Mouse (Mus musculus): ENCODE data around the gene Dgka. TPM values are rescaled to one million over a fixed set of nuclear protein-coding genes. Genes with fewer than 3 reads are reported as not detected.

Dgka gene
- total RNA-seq (2021) = 1 to 10 TPM; 8.8 to 9.7 TPM
- long read RNA-seq, experiment 1, transcript Dgka-201 (24 exons, 2,834 nt) = major isoform, 9 of 11 reads
- long read RNA-seq, experiment 1, partial matches to known transcripts = 1 of 11 reads
- long read RNA-seq, experiment 1, other reads (novel, unspliced or antisense) = 1 of 11 reads
- long read RNA-seq, experiment 2, transcript Dgka-201 (24 exons, 2,834 nt) = major isoform, 8 of 15 reads
- long read RNA-seq, experiment 2, partial matches to known transcripts = 1 of 15 reads
- long read RNA-seq, experiment 2, other reads (novel, unspliced or antisense) = 6 of 15 reads

DNA sequence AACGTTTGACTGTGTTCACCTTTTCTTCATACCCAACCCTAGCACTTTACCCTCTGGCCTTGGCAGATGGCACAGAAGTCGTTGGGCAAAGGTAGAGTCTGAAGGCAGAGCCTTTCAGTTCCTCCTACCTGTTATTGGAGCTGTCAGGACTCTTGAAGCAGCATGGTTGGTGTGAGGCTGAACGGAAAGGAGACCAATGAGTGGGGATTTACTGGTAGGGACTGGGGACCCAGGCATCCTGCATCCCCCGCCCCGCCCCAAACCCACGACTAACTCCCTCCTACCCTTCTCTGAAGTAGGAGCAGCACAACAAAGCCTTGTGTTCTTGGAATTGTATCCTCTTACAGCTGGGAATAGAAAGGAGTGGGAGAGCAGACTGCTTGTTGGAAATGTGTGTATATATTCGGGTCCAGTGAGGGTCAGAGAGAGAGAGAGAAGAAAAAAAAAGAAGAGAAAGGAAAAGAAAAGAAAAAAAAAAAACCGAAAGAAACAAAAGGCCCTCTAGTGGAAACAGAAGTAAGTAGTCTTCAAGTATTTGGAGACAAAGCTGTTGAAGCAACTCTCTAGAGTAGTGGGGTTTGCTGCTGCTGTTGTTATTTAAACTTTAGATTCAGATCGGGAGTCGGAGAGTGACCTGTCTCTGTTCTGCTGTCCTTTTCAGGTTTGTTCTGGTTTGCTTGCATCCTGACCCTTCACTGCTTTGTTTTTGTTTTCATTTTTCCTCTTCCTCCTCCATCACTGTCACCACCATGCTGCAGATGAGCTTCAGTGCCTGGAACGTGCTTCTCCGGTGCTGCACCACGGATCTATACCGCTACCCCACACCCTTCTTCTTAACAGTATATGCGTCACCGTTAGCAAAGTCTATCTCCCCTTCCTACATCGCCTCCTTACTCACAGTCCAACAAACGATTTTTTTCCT, at the start of gene Dgka:
Gene Dgka, minus strand, starts transcription at position 176 of the 922 bp plus-strand sequence.
- Histone ChIP-seq H3K27ac (peak within 1 kb of the TSS; percentile 96), H3K4me3 (peak within 1 kb of the TSS; percentile 96)
- TF ChIP-seq CTCF (IDR thresholded peaks at IDR 0.05) = peak; percentile 35; the same call in 1 of the 2 replicates
- DNase-seq = no peak
- intact Hi-C loops (cut with DNase I) = no loop called here

DNA sequence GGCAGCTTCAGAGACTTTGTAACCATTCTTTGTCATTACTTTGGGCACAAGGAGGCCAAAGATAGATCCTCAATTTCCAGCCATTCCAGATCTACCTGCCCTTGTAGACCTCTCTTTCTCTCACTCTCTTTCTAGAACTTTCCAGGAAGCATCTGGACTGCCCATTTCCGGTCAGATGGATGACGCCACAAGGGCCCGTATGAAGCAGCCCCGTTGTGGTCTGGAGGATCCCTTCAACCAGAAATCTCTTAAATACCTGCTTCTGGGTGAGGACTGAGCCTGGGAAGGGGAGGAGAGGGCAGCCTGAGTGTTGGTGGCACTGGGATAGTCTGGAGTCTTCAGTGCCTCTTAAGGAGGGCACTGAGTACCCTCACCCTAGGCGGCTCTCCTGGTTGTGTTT, 49.7 kb upstream of the Dgka start:
- no peak overlapping the region for H3K4me3 ChIP-seq
- intact Hi-C loops (cut with DNase I) = no loop called here
- no peak for DNase-seq
- no peak overlapping the region for H3K27ac ChIP-seq
- no peak for TF ChIP-seq CTCF (IDR thresholded peaks at IDR 0.05)

DNA sequence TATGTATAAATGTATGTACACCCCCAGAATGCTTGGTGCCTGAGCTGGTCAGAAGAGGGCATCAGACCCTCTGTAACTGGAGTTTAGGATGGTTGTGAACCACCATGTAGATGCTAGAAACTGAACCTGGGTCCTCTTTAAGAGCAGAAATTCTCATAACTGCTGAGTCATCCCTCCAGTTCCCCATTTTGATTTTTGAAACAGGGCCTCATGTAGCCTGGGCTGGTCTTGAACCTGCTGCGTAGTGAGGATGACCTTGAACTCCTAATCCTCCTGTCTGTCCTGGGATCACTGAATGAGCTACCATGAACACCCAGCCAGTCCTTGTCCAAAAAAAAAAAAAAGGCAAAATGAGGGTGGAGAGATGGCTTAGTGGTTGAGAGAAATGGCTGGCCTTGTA, 48.6 kb upstream of the Dgka start:
- TF ChIP-seq CTCF (IDR thresholded peaks at IDR 0.05) = no peak

GRCm38 (mm10) chr10:128792041-128792440, 47.4 kb upstream of the Dgka start:
- intact Hi-C loops (cut with DNase I) = no loop called here
- Histone ChIP-seq H3K27ac (no peak overlapping the region), H3K4me3 (no peak overlapping the region)
- no peak for DNase-seq
- peak; percentile 5; the same call in 1 of the 2 replicates for TF ChIP-seq CTCF (IDR thresholded peaks at IDR 0.05)

More for the DNA sequence above, 48.6 kb upstream of the Dgka start:
- Histone ChIP-seq H3K27ac (no peak overlapping the region), H3K4me3 (no peak overlapping the region)
- DNase-seq = no peak
- intact Hi-C loops (cut with DNase I) = no loop called here

- no peak for DNase-seq
- H3K27ac ChIP-seq = peak within 1 kb of the TSS; percentile 56
- H3K4me3 ChIP-seq = peak within 1 kb of the TSS; percentile 67
- intact Hi-C loops (cut with DNase I) = no loop called here
- no peak for TF ChIP-seq CTCF (IDR thresholded peaks at IDR 0.05)
Observed at GRCm38 (mm10) chr10:128790398-128791124, 45.9 kb upstream of the Dgka start, which contains the start of gene Mmp19. Mmp19 (plus strand) TSS chr10:128790910.

DNA sequence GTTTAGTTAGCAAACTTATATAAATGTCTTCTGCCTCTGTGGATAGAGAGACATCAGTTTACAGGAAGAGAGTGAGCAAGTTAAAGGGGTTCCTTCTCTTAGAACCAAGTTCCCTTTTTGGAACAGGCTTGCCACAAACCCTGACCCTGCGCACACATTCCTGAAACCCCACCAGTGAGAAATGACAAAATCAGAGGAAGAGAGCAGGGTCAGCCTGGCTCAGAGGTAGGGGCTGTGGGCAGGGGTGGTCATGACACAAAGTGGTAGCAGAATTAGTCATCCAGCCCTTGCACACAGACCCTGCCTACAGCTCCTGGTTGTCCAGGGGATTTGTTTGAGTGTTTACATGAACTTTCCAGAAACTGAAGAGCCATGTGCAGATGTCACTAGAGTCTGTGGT, 35.5 kb upstream of the Dgka start:
- intact Hi-C loops (cut with DNase I) = no loop called here
- DNase-seq = no peak
- peak overlapping the region; percentile 85 for H3K27ac ChIP-seq

GRCm38 (mm10) chr10:128779011-128779795, 34.5 kb upstream of the Dgka start:
- peak; percentile 90 for DNase-seq
- Histone ChIP-seq H3K27ac (peak overlapping the region; percentile 85), H3K4me3 (peak overlapping the region; percentile 50)
- TF ChIP-seq CTCF (IDR thresholded peaks at IDR 0.05) = no peak
- intact Hi-C loops (cut with DNase I) = no loop called here

More for the DNA sequence above, 35.5 kb upstream of the Dgka start:
- TF ChIP-seq CTCF (IDR thresholded peaks at IDR 0.05) = no peak
- H3K4me3 ChIP-seq = no peak overlapping the region

DNA sequence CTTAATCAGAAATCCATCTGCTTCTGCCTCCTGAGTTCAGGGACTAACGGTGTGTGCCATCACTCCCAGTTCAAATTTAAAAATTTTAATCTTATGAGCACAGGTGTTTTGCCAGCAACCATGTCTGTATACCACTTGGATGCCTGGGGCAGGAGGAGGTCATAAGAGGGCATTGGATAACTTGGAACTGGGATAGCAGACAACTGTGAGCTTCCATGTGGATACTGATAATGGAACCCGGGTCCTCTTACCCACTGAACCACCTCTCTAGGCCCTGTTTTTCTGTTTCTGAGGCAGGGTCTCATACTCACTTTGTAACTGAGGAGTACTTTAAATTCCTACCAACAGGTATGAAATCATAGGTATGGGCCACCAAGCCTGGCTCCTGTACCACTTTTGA, 33.8 kb upstream of the Dgka start:
- TF ChIP-seq CTCF (IDR thresholded peaks at IDR 0.05) = no peak
- DNase-seq = no peak
- intact Hi-C loops (cut with DNase I) = no loop called here
- Histone ChIP-seq H3K27ac (peak overlapping the region; percentile 85), H3K4me3 (no peak overlapping the region; the same call in 1 of the 2 replicates)

DNA sequence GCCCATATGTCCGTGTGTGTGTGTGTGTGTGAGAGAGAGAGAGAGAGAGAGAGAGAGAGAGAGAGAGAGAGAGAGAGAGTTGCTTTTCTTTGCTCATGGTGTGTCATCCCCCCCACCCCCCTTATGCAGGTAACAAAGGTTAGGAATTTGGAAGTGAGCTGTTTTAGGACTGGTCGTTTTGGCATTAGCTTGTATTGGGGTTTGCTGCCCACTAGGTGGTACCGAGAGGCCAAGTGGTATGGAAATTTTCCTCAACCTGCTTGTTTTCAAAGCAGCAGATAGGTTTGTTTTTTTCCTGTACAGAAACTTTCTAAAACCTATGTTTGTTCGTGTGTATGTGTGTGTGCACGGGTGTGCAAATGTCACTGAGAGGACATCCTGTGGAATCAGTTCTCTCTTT, 29.0 kb upstream of the Dgka start:
- no peak overlapping the region for H3K27ac ChIP-seq
- no peak overlapping the region for H3K4me3 ChIP-seq
- DNase-seq = no peak
- TF ChIP-seq CTCF (IDR thresholded peaks at IDR 0.05) = peak; percentile 3; the same call in 1 of the 2 replicates
- intact Hi-C loops (cut with DNase I) = no loop called here

DNA sequence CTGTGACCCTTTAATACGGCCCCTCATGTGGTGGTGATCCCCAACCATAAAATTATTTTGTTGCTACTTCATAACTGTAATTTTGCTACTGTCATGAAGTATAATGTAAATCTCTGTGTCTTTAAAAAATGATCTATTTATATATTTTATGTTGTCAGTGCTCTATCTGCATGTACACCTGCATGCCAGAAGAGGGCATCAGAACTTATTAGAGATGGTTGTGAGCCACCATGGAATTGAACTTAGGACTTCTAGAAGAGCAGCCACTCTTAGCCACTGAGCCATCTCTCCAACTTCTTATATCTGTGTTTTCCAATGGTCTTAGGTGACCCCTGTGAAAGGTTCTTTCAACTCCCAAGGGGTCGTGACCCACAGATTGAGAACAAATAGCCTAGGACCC, 28.2 kb upstream of the Dgka start:
- Histone ChIP-seq H3K4me3 (no peak overlapping the region), H3K27ac (no peak overlapping the region)
- no peak for DNase-seq
- intact Hi-C loops (cut with DNase I) = no loop called here
- TF ChIP-seq CTCF (IDR thresholded peaks at IDR 0.05) = peak; percentile 61

DNA sequence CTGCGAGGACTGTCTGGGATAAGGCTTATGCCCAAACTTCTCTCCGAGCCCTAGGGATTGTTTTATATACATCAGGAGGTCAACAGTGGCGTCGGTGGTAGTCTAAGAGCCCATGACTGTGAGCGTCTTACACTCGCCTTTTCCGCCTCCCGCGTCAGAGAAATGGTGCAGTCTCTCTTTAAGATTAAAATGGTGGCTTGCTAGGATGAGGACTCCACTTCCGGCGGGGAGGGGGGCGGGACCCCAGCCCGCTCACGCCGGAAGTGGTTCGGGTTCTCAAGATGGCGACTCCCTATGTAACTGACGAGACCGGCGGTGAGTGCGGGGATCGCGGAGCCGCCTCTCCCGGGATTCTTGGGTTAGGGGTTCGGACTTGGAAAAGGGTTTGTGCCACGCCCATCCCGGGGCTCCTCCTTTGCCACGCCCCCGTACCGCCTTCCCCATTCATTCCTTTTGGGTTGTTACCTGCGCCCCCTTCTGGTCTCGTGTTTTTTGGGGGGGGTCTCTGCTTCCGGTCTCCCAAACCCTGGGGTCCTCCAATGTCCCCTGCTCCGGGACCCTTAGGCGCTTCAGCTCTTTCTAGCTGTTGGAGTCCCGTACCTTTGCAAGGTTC, 3.7 kb upstream of the Dgka start:
- intact Hi-C loops (cut with DNase I) = loop anchor here (2.0 kb wide), 1 partner anchor 56 kb away; the partner anchor contains the start of genes Dnajc14 and Tmem198b
- peak; percentile 42 for TF ChIP-seq CTCF (IDR thresholded peaks at IDR 0.05)

More for the DNA sequence above, 3.7 kb upstream of the Dgka start:
- Histone ChIP-seq H3K27ac (peak overlapping the region; percentile 96), H3K4me3 (peak overlapping the region; percentile 84)
- peak; percentile 82 for DNase-seq
